Mouse (Mus musculus): Measurements from ENCODE around the gene Mad2l2. TPM values are rescaled to one million over a fixed set of nuclear protein-coding genes. Genes with fewer than 3 reads are reported as not detected.

Gene Mad2l2
- polyA plus RNA-seq, 1 experiment from 2014 or later: 38.0 TPM

DNA sequence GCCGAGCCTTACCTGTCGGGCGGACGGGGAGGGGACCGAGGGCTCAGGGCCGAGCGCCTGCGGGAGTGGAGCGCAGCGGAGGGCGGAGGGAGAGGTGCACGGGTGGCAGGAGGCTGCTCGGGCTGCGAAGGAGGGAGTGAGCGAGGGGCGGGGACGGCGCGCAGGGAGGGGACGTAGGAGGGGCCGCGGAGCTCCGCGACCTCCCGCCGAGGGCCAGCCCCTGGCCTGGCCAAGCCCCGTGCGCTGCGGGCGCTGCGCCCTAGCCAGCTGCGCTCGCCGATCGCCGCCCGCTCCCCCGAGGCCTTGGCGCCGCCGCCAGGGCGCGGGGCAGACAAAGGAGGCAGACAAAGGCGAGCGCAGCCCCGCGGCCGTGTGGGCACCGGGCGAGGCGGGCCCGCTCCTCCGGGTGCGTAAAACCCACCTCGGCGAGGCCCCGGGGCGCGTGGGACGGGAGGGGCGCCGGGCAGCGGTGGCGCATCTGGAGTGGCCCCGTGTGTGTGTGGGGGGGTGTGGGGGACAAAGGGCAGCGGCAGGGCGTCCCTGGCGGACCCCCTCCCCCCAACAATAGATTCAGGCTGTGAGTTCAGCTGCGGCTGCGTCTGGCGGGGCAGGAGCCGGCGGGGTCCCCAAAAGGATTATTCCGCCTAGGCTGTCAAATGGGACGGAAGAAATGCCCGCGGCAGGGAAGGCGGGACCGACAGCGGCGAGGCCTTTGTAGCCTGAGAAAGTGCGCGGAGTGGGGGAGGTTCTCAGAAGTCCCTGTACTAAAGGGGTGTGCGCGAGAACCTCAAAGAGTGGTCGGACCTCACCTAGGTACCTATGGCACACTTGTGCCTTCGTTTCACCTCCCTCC is 603 bp downstream of the Mad2l2 start, which contains the start of gene Draxin:
Gene Draxin (minus strand): TSS at position 138 of the 853 bp plus-strand sequence.
- under 1% methylated on average over 59 of the region's 87 CpGs for WGBS
- peaks cover 54% of the 10 kb centered on the region for H3K27me3 ChIP-seq (replicated peaks)
- H3K4me1 ChIP-seq: peaks cover 7% of the 10 kb centered on the region; the same call in 1 of the 2 replicates
- H3K36me3 ChIP-seq: no peaks in the 10 kb centered on the region
- H3K4me2 ChIP-seq: peak within 1 kb of the TSS; percentile 99
- no peaks in the 10 kb centered on the region for H3K9me3 ChIP-seq
- peak within 1 kb of the TSS; percentile 34 for H3K9ac ChIP-seq
- H3K27ac ChIP-seq: no peak within 1 kb of the TSS
- peak; percentile 92 for ATAC-seq (ENCODE audit: insufficient read depth, low FRiP score, low read depth)
- H3K4me3 ChIP-seq (replicated peaks): peak within 1 kb of the TSS; percentile 61

DNA sequence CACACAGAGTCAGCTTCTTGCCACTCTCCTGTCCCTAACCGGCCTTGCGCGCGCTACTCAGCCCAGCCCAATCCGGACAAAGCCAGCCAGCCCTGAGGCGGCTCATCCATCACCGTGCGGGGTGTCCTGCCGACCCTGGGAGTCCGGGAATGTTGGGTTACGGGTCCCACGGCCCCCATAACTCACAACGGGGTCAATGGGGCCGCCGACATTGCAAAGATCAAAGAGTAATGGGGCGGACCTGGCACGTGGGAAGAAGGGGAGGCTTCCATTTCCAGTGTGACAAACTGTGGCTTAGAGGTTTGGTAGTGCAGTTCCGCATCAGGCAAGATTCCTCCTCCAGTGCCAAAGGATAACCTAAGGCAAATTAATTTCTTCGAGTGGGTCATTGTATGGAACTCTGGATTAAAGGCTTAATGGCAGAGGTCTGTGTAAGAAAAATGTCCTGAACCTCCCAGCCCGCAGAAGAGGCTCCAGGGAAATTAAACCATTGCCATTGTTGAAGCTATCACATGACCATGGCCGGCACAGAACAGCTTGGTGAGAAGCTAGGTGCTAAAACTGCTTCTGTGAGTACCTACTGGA is 1.4 kb downstream of the Mad2l2 start:
- ATAC-seq (ENCODE audit: insufficient read depth, low FRiP score, low read depth): no peak
- H3K4me1 ChIP-seq: peaks cover 7% of the 10 kb centered on the region; the same call in 1 of the 2 replicates
- H3K9ac ChIP-seq: no peak overlapping the region; the same call in 1 of the 2 replicates
- H3K4me3 ChIP-seq (replicated peaks): peak overlapping the region; percentile 61
- H3K27ac ChIP-seq: no peak overlapping the region
- WGBS: 2% methylated on average over 21 of the region's 21 CpGs
- peaks cover 51% of the 10 kb centered on the region for H3K27me3 ChIP-seq (replicated peaks)
- no peaks in the 10 kb centered on the region for H3K36me3 ChIP-seq
- H3K9me3 ChIP-seq: no peaks in the 10 kb centered on the region
- H3K4me2 ChIP-seq: peak overlapping the region; percentile 99

DNA sequence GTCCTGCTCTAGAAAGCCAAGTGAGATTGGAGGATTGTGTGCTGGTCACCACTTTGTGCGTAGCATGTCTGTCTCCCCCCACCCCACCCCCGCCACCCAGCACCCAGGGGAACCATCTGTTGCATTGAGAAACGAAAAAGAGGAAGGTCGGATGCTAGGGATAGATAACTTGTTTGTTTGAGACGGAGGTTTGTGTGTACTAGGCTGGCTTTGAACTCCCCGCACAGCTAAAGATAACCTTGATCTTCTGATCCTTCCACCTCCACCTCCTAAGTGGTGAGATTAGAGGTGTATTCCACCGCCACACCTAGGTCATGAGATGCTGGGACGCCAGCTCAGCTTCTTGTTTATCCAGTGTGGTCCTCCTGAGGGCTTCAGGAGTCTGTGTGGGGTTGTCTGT is 4.8 kb downstream of the Mad2l2 start:
- no peak overlapping the region for H3K9ac ChIP-seq
- 65% methylated on average over 8 of the region's 8 CpGs for WGBS
- no peaks in the 10 kb centered on the region for H3K9me3 ChIP-seq

DNA sequence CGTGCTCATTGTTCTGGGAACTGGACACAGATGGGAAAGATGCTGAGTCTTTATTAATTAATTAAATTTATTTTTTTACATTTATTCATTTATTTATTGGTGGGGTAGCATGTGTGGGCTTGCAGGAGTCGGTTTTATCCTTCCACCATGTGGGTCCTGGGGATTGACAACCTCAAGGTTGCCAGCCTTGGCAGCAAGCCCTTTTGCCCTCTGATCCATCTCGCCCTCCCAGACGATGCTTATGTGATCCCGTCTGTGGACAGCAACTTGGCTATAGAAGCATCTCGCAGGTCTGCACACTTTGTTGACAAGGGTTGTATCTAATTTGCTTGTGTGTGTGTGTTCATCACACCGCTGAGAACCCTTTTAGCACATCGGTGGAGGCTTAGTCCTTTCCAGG is 7.3 kb downstream of the Mad2l2 start:
- peaks cover 2% of the 10 kb centered on the region; the same call in 1 of the 2 replicates for H3K4me1 ChIP-seq
- H3K27me3 ChIP-seq (replicated peaks): peaks cover 7% of the 10 kb centered on the region; the same call in 1 of the 2 replicates
- ATAC-seq (ENCODE audit: insufficient read depth, low FRiP score, low read depth): no peak
- H3K27ac ChIP-seq: no peak overlapping the region
- no peaks in the 10 kb centered on the region for H3K9me3 ChIP-seq
- no peaks in the 10 kb centered on the region for H3K36me3 ChIP-seq
- no peak overlapping the region for H3K4me2 ChIP-seq
- WGBS: 67% methylated on average over 8 of the region's 8 CpGs
- no peak overlapping the region for H3K4me3 ChIP-seq (replicated peaks)
- no peak overlapping the region for H3K9ac ChIP-seq

More for the DNA sequence above, 4.8 kb downstream of the Mad2l2 start:
- no peak overlapping the region for H3K27ac ChIP-seq
- H3K4me1 ChIP-seq: peaks cover 6% of the 10 kb centered on the region; the same call in 1 of the 2 replicates
- no peak overlapping the region for H3K4me3 ChIP-seq (replicated peaks)
- H3K4me2 ChIP-seq: no peak overlapping the region
- ATAC-seq (ENCODE audit: insufficient read depth, low FRiP score, low read depth): no peak
- H3K36me3 ChIP-seq: no peaks in the 10 kb centered on the region
- peaks cover 30% of the 10 kb centered on the region for H3K27me3 ChIP-seq (replicated peaks)

DNA sequence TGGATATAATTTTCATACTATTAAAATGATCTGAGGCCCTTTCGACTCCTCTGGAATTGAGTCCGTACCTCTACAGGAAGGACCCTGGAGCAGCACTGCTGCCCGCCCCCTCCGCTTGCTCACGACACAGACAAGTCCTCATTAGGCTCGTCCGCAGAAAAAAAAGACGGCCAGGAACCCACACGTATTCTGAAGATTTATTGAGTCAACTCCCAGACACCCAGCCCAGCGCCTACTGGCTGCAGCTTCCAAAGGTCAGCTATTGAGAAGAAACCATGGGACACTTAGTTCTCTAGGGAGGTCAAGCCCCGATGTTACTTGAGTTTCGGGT is 9.5 kb downstream of the Mad2l2 start:
- peaks cover 5% of the 10 kb centered on the region; the same call in 1 of the 2 replicates for H3K27me3 ChIP-seq (replicated peaks)
- peak overlapping the region; percentile 96 for H3K4me2 ChIP-seq
- no peaks in the 10 kb centered on the region for H3K36me3 ChIP-seq
- peak overlapping the region; percentile 91; the same call in 1 of the 2 replicates for H3K27ac ChIP-seq
- H3K9me3 ChIP-seq: no peaks in the 10 kb centered on the region
- H3K9ac ChIP-seq: 0 out of 2 replicates have a peak overlapping the region, but pooled peaks have one; percentile 2
- peak overlapping the region; percentile 77 for H3K4me3 ChIP-seq (replicated peaks)
- H3K4me1 ChIP-seq: peaks cover 2% of the 10 kb centered on the region; the same call in 1 of the 2 replicates
- WGBS: under 1% methylated on average over 12 of the region's 12 CpGs
- 0 out of 2 replicates have a peak, but pooled peaks have one; percentile 3 for ATAC-seq (ENCODE audit: insufficient read depth, low FRiP score, low read depth)

DNA sequence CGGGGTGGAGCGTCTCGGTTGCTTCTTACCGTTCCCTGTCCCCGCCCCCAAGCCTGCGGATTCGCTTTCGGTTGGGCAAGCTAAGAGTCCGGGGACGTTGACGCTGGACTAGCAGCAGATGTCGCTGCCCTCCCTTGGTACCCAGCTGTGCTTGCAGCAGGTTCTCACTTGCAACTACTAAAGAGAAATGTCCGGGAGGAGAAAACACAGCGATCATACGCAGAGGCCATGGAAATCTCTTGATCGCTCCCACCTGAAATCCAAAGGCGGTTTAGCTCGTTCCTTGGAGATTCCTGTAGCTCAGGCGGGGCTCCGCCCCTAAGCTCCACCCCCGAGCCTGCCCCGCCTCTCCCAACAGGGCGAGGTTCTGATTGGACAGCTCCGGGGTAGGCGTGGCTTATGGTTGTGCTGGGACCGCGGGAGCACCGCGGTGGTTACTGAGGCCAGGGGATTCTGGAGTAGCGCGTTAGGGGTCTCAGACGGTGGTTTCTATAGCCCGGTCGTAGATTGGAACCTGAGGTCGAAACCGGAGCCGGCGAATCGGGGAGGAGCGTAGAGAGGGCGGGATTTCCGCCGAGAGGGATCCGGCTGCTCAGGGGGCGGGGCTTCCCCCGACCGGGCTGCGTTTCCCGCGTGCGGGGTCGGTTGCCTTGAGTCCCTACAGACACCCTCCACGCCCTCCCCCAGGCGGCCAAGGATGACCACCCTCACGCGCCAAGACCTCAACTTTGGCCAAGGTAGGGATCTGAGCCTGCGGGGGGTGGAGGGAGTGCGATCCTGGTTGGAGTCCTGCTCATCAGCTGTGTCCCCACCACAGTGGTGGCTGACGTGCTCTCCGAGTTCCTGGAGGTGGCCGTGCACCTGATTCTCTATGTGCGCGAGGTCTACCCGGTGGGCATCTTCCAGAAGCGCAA is 10.2 kb downstream of the Mad2l2 start:
- ATAC-seq (ENCODE audit: insufficient read depth, low FRiP score, low read depth): peak; percentile 93
- Histone ChIP-seq H3K9ac (peak overlapping the region; percentile 79), H3K27ac (peak overlapping the region; percentile 91), H3K4me3 (replicated peaks) (peak overlapping the region; percentile 77), H3K27me3 (replicated peaks) (peaks cover 5% of the 10 kb centered on the region; the same call in 1 of the 2 replicates), H3K36me3 (no peaks in the 10 kb centered on the region), H3K4me1 (peaks cover 2% of the 10 kb centered on the region; the same call in 1 of the 2 replicates), H3K9me3 (no peaks in the 10 kb centered on the region), H3K4me2 (peak overlapping the region; percentile 96)
- under 1% methylated on average over 65 of the region's 65 CpGs for WGBS

DNA sequence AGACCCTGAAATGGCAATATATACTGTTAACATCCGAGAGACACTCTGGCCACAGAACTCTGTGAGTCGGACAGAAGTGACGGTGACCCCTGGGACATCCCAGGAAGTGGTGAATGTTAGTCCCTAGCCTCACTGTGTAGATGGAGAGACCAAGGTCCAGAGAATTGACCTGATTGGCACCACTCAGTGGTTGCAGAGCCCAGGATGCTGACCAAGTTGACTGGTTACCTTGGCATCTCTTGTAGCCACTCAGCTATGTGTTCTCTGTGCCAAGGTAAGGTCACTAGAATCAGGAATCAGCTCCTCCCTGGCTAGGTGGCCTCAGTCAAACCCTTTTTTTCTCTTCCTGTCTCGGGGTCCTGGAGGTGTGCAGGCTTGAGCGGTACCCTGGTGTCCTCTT is 13.5 kb downstream of the Mad2l2 start:
- no peak for ATAC-seq (ENCODE audit: insufficient read depth, low FRiP score, low read depth)
- WGBS: 88% methylated on average over 5 of the region's 5 CpGs

DNA sequence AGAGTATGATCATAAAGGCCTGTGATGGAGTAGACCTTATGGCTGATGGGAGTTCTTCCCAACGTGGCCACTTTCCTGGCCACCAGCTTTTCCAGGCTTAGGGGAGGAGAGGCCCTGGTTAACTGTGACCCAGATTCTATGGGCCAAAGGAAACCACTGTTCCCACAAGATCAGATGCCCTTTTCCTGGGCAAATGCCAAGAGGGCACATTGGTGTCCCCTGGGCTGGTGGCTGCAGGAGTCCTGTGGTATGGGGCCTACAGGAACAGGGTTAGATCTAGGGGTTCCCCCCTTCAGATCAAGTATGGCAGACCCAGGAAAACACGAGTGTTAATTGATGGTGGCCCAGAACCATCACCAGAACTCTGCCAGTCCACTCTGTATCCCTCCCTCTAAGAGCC is 17.5 kb downstream of the Mad2l2 start:
- WGBS: 78% methylated on average over 2 of the region's 2 CpGs
- ATAC-seq (ENCODE audit: insufficient read depth, low FRiP score, low read depth): no peak

More for the DNA sequence above, 13.5 kb downstream of the Mad2l2 start:
- Histone ChIP-seq H3K4me1 (peaks cover 2% of the 10 kb centered on the region; the same call in 1 of the 2 replicates), H3K4me3 (replicated peaks) (no peak overlapping the region), H3K9ac (no peak overlapping the region), H3K9me3 (no peaks in the 10 kb centered on the region), H3K36me3 (no peaks in the 10 kb centered on the region), H3K4me2 (no peak overlapping the region), H3K27ac (no peak overlapping the region), H3K27me3 (replicated peaks) (no peaks in the 10 kb centered on the region; the same call in 1 of the 2 replicates)

DNA sequence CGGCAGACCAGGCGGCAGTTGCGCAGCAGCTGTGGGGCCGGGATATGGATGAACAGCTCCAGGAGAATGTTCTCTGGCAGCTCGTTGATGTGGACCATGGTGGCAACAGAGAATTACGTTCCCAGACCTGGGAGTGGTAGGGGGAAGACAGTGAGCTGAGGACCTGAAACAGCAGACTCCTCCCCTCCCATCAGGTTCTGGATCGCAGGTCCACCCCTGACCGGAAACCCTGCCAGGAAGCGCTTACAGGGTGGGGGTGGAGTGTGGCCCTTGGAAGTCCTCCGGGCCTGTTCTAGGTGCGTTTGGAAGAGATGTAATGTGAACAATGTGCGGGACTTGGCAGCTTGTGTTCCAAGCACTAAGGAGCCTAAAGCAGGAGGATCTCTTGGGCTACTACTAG is 19.4 kb downstream of the Mad2l2 start:
- Histone ChIP-seq H3K4me1 (peaks cover 14% of the 10 kb centered on the region), H3K27me3 (replicated peaks) (no peaks in the 10 kb centered on the region), H3K36me3 (no peaks in the 10 kb centered on the region), H3K4me3 (replicated peaks) (no peak overlapping the region), H3K9ac (no peak overlapping the region), H3K9me3 (no peaks in the 10 kb centered on the region), H3K27ac (no peak overlapping the region), H3K4me2 (no peak overlapping the region)
- 66% methylated on average over 12 of the region's 12 CpGs for WGBS
- ATAC-seq (ENCODE audit: insufficient read depth, low FRiP score, low read depth): no peak

More for the DNA sequence above, 17.5 kb downstream of the Mad2l2 start:
- H3K27ac ChIP-seq: no peak overlapping the region
- no peak overlapping the region for H3K4me3 ChIP-seq (replicated peaks)
- H3K9ac ChIP-seq: no peak overlapping the region
- H3K36me3 ChIP-seq: no peaks in the 10 kb centered on the region
- no peaks in the 10 kb centered on the region for H3K27me3 ChIP-seq (replicated peaks)
- no peaks in the 10 kb centered on the region for H3K9me3 ChIP-seq
- peaks cover 14% of the 10 kb centered on the region for H3K4me1 ChIP-seq
- no peak overlapping the region for H3K4me2 ChIP-seq

DNA sequence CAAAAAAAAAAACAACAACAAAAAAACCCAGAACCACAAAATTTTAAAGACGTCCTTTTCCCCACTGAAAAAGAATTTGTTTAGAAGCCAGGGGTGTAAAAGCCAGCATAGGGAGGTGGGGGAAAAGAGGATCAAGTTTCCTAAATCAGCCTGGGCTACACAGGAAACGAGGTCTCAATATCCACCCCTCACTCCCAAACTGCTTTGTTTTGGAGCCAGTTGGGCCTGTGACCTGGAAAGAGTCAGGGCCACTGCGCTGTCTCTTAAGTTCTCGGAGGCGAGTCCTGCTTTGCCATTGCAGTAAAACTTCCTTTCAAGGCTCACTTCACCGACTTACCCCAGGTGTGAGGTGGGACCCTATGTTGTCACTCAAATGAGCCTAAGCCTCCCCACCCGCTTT is 20.1 kb downstream of the Mad2l2 start:
- no peak overlapping the region for H3K9ac ChIP-seq
- ATAC-seq (ENCODE audit: insufficient read depth, low FRiP score, low read depth): no peak
- H3K4me3 ChIP-seq (replicated peaks): no peak overlapping the region
- H3K36me3 ChIP-seq: no peaks in the 10 kb centered on the region
- 56% methylated on average over 7 of the region's 7 CpGs for WGBS
- no peaks in the 10 kb centered on the region for H3K9me3 ChIP-seq
- peak overlapping the region; percentile 21; the same call in 1 of the 2 replicates for H3K27ac ChIP-seq
- H3K4me2 ChIP-seq: no peak overlapping the region
- peaks cover 14% of the 10 kb centered on the region for H3K4me1 ChIP-seq
- no peaks in the 10 kb centered on the region for H3K27me3 ChIP-seq (replicated peaks)

DNA sequence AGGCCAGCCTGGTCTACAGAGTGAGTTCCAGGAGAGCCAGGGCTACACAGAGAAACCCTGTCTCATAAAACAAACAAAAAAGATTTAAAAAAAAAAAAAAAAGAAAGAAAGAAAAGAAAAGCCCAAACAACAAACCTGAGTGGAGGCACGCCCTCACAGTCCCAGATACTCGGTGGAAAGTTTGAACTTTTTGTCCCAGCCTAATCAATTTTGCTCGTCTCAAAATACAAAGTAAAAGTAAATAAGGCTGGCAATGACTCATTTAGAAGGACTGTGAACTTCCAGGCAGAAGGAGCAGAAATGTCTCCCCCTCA is 20.7 kb downstream of the Mad2l2 start:
- Histone ChIP-seq H3K36me3 (no peaks in the 10 kb centered on the region), H3K4me3 (replicated peaks) (peak overlapping the region; percentile 67), H3K27me3 (replicated peaks) (no peaks in the 10 kb centered on the region), H3K9ac (no peak overlapping the region), H3K4me1 (peaks cover 14% of the 10 kb centered on the region), H3K9me3 (no peaks in the 10 kb centered on the region), H3K4me2 (peak overlapping the region; percentile 96), H3K27ac (peak overlapping the region; percentile 79; the same call in 1 of the 2 replicates)
- WGBS: 25% methylated on average over 3 of the region's 3 CpGs
- ATAC-seq (ENCODE audit: insufficient read depth, low FRiP score, low read depth): no peak

Measured in stomach, embryonic 15.5 days (tissue).